Mouse (Mus musculus) embryonic facial prominence, embryonic 12.5 days (tissue): ENCODE data around the gene Tmx2. TPM values are rescaled to one million over a fixed set of nuclear protein-coding genes. Genes with fewer than 3 reads are reported as not detected.
"Not testable (repeated sequence)": the region's sequence is repeated elsewhere in the genome, so short reads cannot be mapped to it uniquely, and the experiment has no call there.

Experiments used
- ATAC-seq: fragments of 200-750 bp; cut with Nextera tagmentation; 2 replicates; pipeline ENCODE4 v1.8.0; 2017; ENCODE audit not compliant: insufficient number of reproducible peaks, insufficient read depth, low FRiP score, low TSS enrichment
- H3K27ac ChIP-seq: fragments of 300-500 bp; sonication (generic); 2 replicates; pipeline ENCODE4 v1.5.1; 2016; ENCODE audit warnings: mild to moderate bottlenecking
- H3K27me3 ChIP-seq: fragments of 300-500 bp; sonication (generic); 2 replicates; pipeline ENCODE4 v1.6.1; 2016; ENCODE audit warnings: mild to moderate bottlenecking, moderate library complexity
- H3K36me3 ChIP-seq: fragments of 300-500 bp; sonication (generic); 2 replicates; pipeline ENCODE4 v1.6.1; 2016; ENCODE audit warnings: mild to moderate bottlenecking
- H3K4me1 ChIP-seq: fragments of 300-500 bp; sonication (generic); 2 replicates; pipeline ENCODE4 v1.6.1; 2016
- H3K4me2 ChIP-seq: fragments of 300-500 bp; sonication (generic); replicated peaks from 2 replicates; pipeline ENCODE4 v1.6.1; 2016; ENCODE audit warnings: mild to moderate bottlenecking, moderate library complexity
- H3K4me3 ChIP-seq: fragments of 300-500 bp; sonication (generic); 2 replicates; pipeline ENCODE4 v1.5.1; 2016; ENCODE audit warnings: mild to moderate bottlenecking
- H3K9ac ChIP-seq: fragments of 300-500 bp; sonication (generic); 2 replicates; pipeline ENCODE4 v1.6.1; 2016; ENCODE audit warnings: mild to moderate bottlenecking, moderate library complexity
- H3K9me3 ChIP-seq: fragments of 300-500 bp; sonication (generic); 2 replicates; pipeline ENCODE4 v1.6.1; 2016; ENCODE audit warnings: mild to moderate bottlenecking, moderate library complexity
- WGBS: fragments of 180-500 bp; shearing (Covaris S2); methylation state at CpG from one replicate; pipeline ENCODE4 v1.1.7; 2016; 5-methylcytosine and 5-hydroxymethylcytosine counted together
- polyA plus RNA-seq: library from polyadenylated mRNA; unstranded; fragments of >200 nt; fragmentation: Nextera tagmentation; extraction: Ambion mirVana; gene quantifications from 2 replicates; pipeline ENCODE4 v1.2.1, GENCODE M21; 2016

The Tmx2 gene
- 118 and 122 TPM in 2 replicates for polyA plus RNA-seq

GRCm38 (mm10) chr2:84679016-84679415 is at the start of gene Tmx2:
Gene Tmx2 (minus strand): TSS chr2:84679140.
- ATAC-seq, result no peak
- Histone ChIP-seq H3K36me3 (peaks cover 36% of the 10 kb centered on the region), H3K27me3 (no peaks in the 10 kb centered on the region), H3K4me2 (peak within 1 kb of the TSS; percentile 73), H3K4me1 (peaks cover 16% of the 10 kb centered on the region), H3K9me3 (no peaks in the 10 kb centered on the region), H3K4me3 (peak within 1 kb of the TSS; percentile 80), H3K27ac (peak within 1 kb of the TSS; percentile 17; the same call in 1 of the 2 replicates), H3K9ac (peak within 1 kb of the TSS; percentile 82)
- 14% methylated on average over 8 of the region's 8 CpGs for WGBS

- not testable (repeated sequence) for H3K4me2 ChIP-seq, H3K4me3 ChIP-seq, ATAC-seq, H3K27me3 ChIP-seq, H3K27ac ChIP-seq, H3K9ac ChIP-seq, H3K9me3 ChIP-seq
- Histone ChIP-seq H3K36me3 (peaks cover 20% of the 10 kb centered on the region), H3K4me1 (peaks cover 12% of the 10 kb centered on the region)
- 80% methylated on average over 5 of the region's 5 CpGs for WGBS
Measured at GRCm38 (mm10) chr2:84728191-84728590, 49.3 kb upstream of the Tmx2 start.

DNA sequence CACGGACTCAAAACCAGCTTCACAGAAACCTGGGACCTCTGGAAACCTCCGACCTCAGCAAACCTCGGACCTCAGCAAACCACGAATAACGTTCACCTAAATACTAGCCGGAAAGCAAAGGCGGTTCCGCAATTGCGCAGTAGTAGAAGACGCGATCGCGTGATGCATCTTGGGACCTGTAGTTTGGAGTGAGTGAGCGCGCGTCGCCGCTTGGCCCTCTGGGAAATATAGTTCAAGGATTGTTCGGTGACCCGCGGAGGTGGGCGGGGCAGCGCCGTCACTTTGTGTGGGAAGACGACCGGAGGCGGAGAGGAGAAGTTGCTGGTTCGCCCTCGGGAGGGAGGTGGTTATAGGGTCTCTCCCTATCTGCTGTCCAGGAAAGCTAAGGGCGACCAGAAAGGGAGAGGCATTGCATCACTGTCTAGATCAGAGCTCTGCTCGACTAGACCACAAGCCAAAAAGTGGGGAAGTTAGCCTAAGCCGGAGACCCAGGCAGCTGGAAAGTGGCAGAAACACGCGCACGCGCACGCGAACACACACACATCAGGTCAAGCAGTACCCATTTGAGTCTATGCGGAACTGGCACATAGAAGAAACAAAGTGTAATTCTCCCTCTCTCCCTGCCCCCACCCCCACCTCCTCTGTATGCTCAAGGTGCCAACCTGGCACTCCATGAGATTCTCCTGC is 48.4 kb upstream of the Tmx2 start, which contains the start of gene Clp1:
TSS of gene Clp1 (minus strand) at position 179 of the 687 bp plus-strand sequence.
- H3K27ac ChIP-seq, result peak within 1 kb of the TSS; percentile 81
- peaks cover 22% of the 10 kb centered on the region for H3K36me3 ChIP-seq
- no peaks in the 10 kb centered on the region for H3K9me3 ChIP-seq
- WGBS, result under 1% methylated on average over 39 of the region's 39 CpGs
- H3K9ac ChIP-seq, result peak within 1 kb of the TSS; percentile 64
- ATAC-seq, result peak; percentile 94
- H3K4me1 ChIP-seq, result peaks cover 12% of the 10 kb centered on the region
- H3K27me3 ChIP-seq, result no peaks in the 10 kb centered on the region
- H3K4me3 ChIP-seq, result peak within 1 kb of the TSS; percentile 73
- H3K4me2 ChIP-seq, result peak within 1 kb of the TSS; percentile 93

DNA sequence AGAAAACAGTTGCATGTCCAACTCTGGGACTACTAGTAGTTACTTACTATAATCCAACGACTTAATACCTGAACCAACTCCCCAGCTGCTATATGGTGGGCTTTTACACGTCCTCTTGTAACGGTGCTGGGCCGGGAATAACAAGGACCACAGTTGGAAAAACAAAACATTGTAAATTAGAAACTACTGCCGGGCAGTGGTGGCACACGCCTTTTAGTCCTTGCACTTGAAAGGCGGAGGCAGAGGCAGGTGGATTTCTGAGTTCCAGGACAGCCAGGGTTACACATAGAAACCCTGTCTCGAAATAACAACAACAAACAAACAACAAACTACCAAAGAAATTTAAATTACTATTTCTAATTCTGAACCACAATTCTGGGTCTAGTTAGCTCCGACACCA is 47.8 kb upstream of the Tmx2 start:
- Histone ChIP-seq H3K9me3 (no peaks in the 10 kb centered on the region), H3K36me3 (peaks cover 25% of the 10 kb centered on the region), H3K4me2 (peak overlapping the region; percentile 93), H3K27me3 (no peaks in the 10 kb centered on the region), H3K9ac (peak overlapping the region; percentile 60), H3K4me1 (peaks cover 12% of the 10 kb centered on the region), H3K4me3 (peak overlapping the region; percentile 73), H3K27ac (0 out of 2 replicates have a peak overlapping the region, but pooled peaks have one; percentile 11)
- no peak for ATAC-seq
- 4% methylated on average over 9 of the region's 9 CpGs for WGBS

DNA sequence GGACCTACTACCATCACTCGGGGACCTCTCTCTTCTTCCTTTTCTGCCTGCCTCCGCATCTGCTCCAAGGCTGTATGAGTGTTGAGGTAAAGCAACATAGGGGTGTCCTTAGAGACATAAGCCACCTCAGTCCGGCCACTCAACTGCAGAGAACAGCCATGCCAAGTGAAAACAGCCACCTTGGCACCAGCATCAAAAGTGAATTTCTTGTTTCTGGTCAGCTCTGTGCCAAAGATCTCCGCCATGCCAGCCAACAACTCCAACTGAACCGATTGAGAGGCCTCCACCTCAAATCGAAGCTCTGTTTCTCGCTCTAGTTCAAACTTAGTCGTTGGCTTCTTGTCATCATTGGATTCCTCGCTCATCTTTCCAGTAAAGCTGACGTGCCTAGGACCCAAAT is 46.8 kb upstream of the Tmx2 start:
- Histone ChIP-seq H3K4me3 (no peak overlapping the region), H3K4me2 (peak overlapping the region; percentile 93)

GRCm38 (mm10) chr2:84723856-84724255 is 44.9 kb upstream of the Tmx2 start:
- no peak overlapping the region for H3K4me2 ChIP-seq
- no peak overlapping the region for H3K27ac ChIP-seq
- 94% methylated on average over 14 of the region's 14 CpGs for WGBS
- H3K4me3 ChIP-seq, result no peak overlapping the region
- no peaks in the 10 kb centered on the region for H3K27me3 ChIP-seq
- ATAC-seq, result no peak
- no peaks in the 10 kb centered on the region for H3K9me3 ChIP-seq
- peaks cover 32% of the 10 kb centered on the region for H3K36me3 ChIP-seq
- H3K4me1 ChIP-seq, result peaks cover 12% of the 10 kb centered on the region
- H3K9ac ChIP-seq, result no peak overlapping the region

More for the DNA sequence above, 46.8 kb upstream of the Tmx2 start:
- H3K27me3 ChIP-seq, result no peaks in the 10 kb centered on the region
- WGBS, result 91% methylated on average over 10 of the region's 10 CpGs
- no peak overlapping the region for H3K27ac ChIP-seq
- peaks cover 12% of the 10 kb centered on the region for H3K4me1 ChIP-seq
- no peak overlapping the region for H3K9ac ChIP-seq
- no peaks in the 10 kb centered on the region for H3K9me3 ChIP-seq
- ATAC-seq, result no peak
- H3K36me3 ChIP-seq, result peaks cover 32% of the 10 kb centered on the region

DNA sequence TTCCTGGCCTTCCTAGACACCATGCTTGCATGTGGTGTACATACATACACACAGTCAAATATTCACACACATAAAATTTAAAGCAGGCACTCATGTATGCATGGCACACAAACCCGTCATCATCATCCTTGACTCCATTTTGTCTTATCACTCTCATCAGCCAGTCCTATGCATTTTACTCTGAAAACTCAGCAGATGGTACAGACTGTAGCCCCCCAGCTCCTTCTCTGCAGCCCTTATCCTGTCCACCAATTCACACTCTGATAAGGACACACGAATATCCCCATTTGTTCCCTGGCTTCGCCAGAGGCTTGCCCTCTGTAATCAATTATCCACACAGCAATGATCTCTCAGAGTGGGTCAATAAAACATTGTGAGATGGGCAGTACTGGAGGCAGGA is 42.2 kb upstream of the Tmx2 start:
- no peak for ATAC-seq
- WGBS, result 71% methylated on average over 3 of the region's 3 CpGs
- H3K4me2 ChIP-seq, result no peak overlapping the region

DNA sequence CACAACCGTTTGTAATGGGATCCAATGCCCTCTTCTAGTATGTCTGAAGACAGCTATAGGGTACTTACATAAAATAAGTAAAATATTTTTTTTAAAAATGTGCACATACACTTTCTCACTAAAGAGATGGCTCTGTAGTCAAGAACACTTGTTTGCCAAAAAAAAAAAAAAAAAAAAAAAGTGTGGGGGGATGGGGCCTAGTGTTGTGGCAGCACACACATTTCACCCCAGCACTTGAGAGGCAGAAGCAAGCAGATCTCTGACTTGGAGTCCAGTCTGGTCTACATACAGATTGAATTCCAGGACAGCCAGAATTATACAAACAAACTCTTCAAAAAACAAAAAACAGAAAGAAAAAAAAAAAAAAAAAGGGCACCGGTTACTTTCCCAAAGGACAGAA is 41.8 kb upstream of the Tmx2 start:
- no peak overlapping the region for H3K27ac ChIP-seq
- ATAC-seq, result no peak
- H3K9me3 ChIP-seq, result no peaks in the 10 kb centered on the region
- WGBS, result 95% methylated on average over 2 of the region's 2 CpGs
- H3K36me3 ChIP-seq, result peaks cover 32% of the 10 kb centered on the region
- no peak overlapping the region for H3K4me3 ChIP-seq
- no peak overlapping the region for H3K4me2 ChIP-seq
- H3K27me3 ChIP-seq, result no peaks in the 10 kb centered on the region
- no peak overlapping the region for H3K9ac ChIP-seq
- peaks cover 3% of the 10 kb centered on the region for H3K4me1 ChIP-seq

More for the DNA sequence above, 42.2 kb upstream of the Tmx2 start:
- Histone ChIP-seq H3K27ac (no peak overlapping the region), H3K9me3 (no peaks in the 10 kb centered on the region), H3K27me3 (no peaks in the 10 kb centered on the region), H3K9ac (no peak overlapping the region), H3K36me3 (peaks cover 32% of the 10 kb centered on the region), H3K4me3 (no peak overlapping the region), H3K4me1 (peaks cover 7% of the 10 kb centered on the region)

DNA sequence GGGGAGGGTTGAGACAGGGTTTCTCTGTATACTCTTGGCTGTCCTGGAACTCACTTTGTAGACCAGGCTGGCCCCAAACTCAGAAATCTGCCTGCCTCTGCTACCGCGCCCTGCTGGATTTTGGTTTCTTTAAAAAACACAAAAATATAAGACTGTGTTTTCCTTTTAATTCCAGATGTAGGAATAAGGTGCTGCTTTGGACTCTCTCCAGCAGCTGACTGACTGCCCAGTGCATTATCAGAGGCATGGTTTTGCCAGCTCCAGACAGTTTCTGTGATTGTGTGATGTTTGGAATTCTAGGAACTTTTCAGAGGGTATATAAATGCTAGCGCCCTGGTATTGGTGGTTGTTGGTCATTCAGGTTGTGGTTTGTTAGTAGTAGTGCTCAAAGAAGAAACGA is 38.4 kb upstream of the Tmx2 start:
- H3K4me3 ChIP-seq, result no peak overlapping the region
- no peaks in the 10 kb centered on the region for H3K9me3 ChIP-seq
- H3K4me2 ChIP-seq, result no peak overlapping the region
- no peak overlapping the region for H3K9ac ChIP-seq
- H3K4me1 ChIP-seq, result peaks cover 10% of the 10 kb centered on the region
- no peak for ATAC-seq
- 89% methylated on average over 4 of the region's 4 CpGs for WGBS
- no peak overlapping the region for H3K27ac ChIP-seq
- H3K27me3 ChIP-seq, result no peaks in the 10 kb centered on the region
- peaks cover 10% of the 10 kb centered on the region; the same call in 1 of the 2 replicates for H3K36me3 ChIP-seq

DNA sequence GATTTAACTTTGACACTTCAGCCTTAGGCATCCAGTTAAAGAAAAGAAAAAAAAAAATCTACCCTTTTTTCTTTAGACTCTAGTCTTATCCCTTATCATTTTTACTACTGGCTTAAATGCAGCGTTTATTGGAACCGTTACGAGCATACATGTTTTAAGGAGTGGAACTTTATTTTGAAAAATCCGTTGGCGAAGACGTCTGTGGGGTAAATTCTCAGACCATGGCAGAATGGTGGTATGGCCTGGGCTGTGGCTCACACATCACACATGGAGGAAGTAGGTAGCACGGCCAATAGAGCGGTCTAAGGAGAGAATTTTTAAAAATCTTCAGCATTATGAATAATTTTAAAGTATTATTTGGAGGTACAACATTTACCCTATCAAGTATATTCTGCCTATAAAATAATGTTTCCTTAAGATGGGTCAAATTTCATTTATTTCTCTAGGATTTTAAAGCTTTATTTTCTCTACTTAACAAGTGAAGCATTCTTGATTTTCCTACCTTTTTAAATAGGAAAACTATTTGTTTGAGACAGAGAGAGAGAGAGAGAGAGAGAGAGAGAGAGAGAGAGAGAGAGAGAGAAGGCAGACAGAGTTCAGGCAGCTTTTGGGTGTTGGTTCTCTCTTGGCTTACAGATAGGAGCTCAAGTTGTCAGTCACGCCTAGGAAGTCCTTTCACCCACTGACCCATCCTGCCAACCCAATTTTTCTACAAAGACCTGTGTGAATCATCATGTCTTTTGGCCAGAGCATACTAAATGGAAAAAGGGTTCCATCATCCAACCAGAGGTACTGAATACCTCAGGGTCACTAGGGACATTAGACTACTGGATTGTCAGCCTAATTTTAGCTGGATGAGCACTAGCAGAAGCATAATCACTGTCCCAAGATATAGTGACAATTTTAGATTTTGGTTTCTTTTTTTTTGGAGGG is 37.7 kb upstream of the Tmx2 start:
- H3K4me1 ChIP-seq, result peaks cover 10% of the 10 kb centered on the region
- H3K9ac ChIP-seq, result peak overlapping the region; percentile 46
- WGBS, result 34% methylated on average over 9 of the region's 9 CpGs
- H3K9me3 ChIP-seq, result no peaks in the 10 kb centered on the region
- H3K36me3 ChIP-seq, result peaks cover 7% of the 10 kb centered on the region; the same call in 1 of the 2 replicates
- H3K4me2 ChIP-seq, result peak overlapping the region; percentile 59
- ATAC-seq, result no peak
- no peak overlapping the region for H3K27ac ChIP-seq
- H3K27me3 ChIP-seq, result no peaks in the 10 kb centered on the region
- peak overlapping the region; percentile 96 for H3K4me3 ChIP-seq

DNA sequence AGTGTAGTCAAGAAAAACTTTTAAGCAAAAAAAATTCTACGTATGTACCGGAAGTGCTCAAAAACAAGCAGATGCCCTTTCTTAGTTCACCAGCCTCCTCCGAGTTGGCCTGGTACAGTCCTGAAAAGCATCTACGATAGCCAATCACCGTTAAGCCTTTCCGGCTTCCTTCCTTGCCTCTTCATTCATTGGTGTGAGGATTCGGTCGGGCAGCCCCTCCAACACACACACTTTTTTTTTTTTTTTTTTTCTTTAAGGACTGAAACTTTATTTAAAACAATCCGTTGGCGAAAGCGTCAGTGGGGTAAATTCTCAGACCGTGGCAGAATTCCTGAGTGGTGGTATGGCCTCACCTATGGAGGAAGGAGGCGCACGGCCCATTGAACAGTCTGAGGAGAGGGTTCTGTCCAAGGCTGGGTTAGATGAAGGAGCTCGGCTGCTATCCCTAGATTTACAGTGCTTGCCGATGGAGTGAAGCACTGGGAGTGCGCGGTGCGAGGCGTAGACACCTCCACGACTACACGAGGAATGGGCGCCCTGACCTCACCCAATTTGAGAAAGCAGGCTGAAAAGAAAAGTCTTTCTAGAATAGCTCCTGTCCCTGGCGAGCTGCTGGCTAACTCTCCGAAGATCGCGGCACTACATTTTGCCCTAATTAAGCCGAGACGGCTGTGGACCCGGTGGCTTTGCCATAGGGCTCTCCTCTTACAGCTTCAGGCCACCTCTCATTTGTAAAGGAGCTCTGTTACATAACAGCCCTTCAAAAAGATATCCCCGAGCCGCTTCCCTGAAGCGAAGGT is 36.8 kb upstream of the Tmx2 start:
- H3K4me2 ChIP-seq, result peak overlapping the region; percentile 59
- H3K27me3 ChIP-seq, result no peaks in the 10 kb centered on the region
- peaks cover 10% of the 10 kb centered on the region for H3K4me1 ChIP-seq
- peak; percentile 96 for ATAC-seq
- no peaks in the 10 kb centered on the region for H3K9me3 ChIP-seq
- peak overlapping the region; percentile 46 for H3K9ac ChIP-seq
- H3K27ac ChIP-seq, result peak overlapping the region; percentile 96
- under 1% methylated on average over 33 of the region's 33 CpGs for WGBS
- H3K36me3 ChIP-seq, result peaks cover 3% of the 10 kb centered on the region
- H3K4me3 ChIP-seq, result peak overlapping the region; percentile 96
